ENCODE assay signal across 8 mouse cellular contexts in the genomic region with DNA sequence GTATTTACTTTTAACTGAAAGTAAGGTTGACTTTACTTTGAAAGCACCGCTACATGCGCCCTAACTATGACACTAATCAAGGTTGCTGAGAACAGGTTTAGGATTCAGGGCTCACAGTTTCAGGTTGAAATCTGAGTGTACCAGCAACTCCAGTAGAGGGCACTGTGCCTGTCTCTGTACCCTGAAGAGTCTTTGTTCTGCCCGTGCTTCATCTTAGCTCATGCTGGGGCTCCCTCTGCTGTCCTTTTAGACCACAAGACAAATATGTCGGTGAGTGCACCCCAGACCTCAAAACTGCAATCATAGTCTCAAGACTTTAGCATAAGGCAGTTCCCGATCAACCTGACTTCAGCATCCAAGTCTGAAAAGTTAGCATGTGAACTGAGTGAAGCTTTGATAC.
A peak's percentile ranks its signal among the peaks of the same experiment; 100 is the strongest.
DNase-seq lines count a peak whose midpoint lies in the region; ATAC-seq lines count a peak whose summit lies in the region.

No protein-coding gene starts in this region.

- peaks cover 14% of the 10 kb centered on the region; the same call in 1 of the 2 replicates for H3K27me3 ChIP-seq in limb, embryonic 10.5 days (ENCODE audit: low read depth, poor library complexity, severe bottlenecking)
- no peaks in the 10 kb centered on the region for H3K27me3 ChIP-seq in midbrain, embryonic 15.5 days (replicated peaks)
- no peaks in the 10 kb centered on the region; the same call in 1 of the 2 replicates for H3K27me3 ChIP-seq in stomach, embryonic 16.5 days (ENCODE audit: control insufficient read depth, insufficient read depth, low read length)

- no peak overlapping the region for H3K9ac ChIP-seq in midbrain, embryonic 15.5 days
- no peak overlapping the region for H3K9ac ChIP-seq in stomach, embryonic 16.5 days (ENCODE audit: low read length)

- no peaks in the 10 kb centered on the region for H3K4me1 ChIP-seq in limb, embryonic 10.5 days
- H3K4me1 ChIP-seq in midbrain, embryonic 15.5 days = no peaks in the 10 kb centered on the region
- H3K4me1 ChIP-seq in stomach, embryonic 16.5 days (ENCODE audit: control insufficient read depth, insufficient read depth, low read length) = no peaks in the 10 kb centered on the region

- no peak overlapping the region for H3K4me2 ChIP-seq in midbrain, embryonic 15.5 days
- H3K4me2 ChIP-seq in stomach, embryonic 16.5 days (ENCODE audit: low read depth, low read length) = no peak overlapping the region

- ATAC-seq in midbrain, embryonic 15.5 days (replicated peaks) = peak; percentile 95
- ATAC-seq in stomach, embryonic 16.5 days (ENCODE audit: insufficient read depth, low FRiP score) = peak; percentile 84

- DNase-seq in urinary bladder, adult 18-20 months (ENCODE audit: low spot score in 2 of 2) = peak; percentile 15 to 48
- no peak for DNase-seq in urinary bladder, adult 2 months (ENCODE audit: low spot score)
- peak; percentile 91 for DNase-seq in embryo, embryonic 11 days
- DNase-seq in gonadal fat pad, adult 2 months (ENCODE audit: low read depth) = peak; percentile 37
- peak; percentile 79 to 84 for DNase-seq in kidney, adult 8-10 months
- DNase-seq in limb, embryonic 10.5 days (ENCODE audit: low spot score) = peak; percentile 79

- no peak overlapping the region for H3K27ac ChIP-seq in limb, embryonic 10.5 days
- H3K27ac ChIP-seq in midbrain, embryonic 15.5 days = no peak overlapping the region
- H3K27ac ChIP-seq in stomach, embryonic 16.5 days (ENCODE audit: low read length) = no peak overlapping the region

- no peaks in the 10 kb centered on the region for H3K36me3 ChIP-seq in limb, embryonic 10.5 days
- no peaks in the 10 kb centered on the region for H3K36me3 ChIP-seq in midbrain, embryonic 15.5 days (replicated peaks)
- H3K36me3 ChIP-seq in stomach, embryonic 16.5 days (ENCODE audit: control insufficient read depth, insufficient read depth, low read length) = no peaks in the 10 kb centered on the region

- 36% methylated on average over 5 of the region's 5 CpGs for WGBS in limb, embryonic 10.5 days
- WGBS in midbrain, embryonic 15.5 days = 23% methylated on average over 5 of the region's 5 CpGs
- WGBS in stomach, embryonic 16.5 days = 16% methylated on average over 5 of the region's 5 CpGs

- H3K9me3 ChIP-seq in limb, embryonic 10.5 days (replicated peaks) = no peaks in the 10 kb centered on the region
- no peaks in the 10 kb centered on the region for H3K9me3 ChIP-seq in midbrain, embryonic 15.5 days
- H3K9me3 ChIP-seq in stomach, embryonic 16.5 days (replicated peaks; ENCODE audit: control insufficient read depth, low read length) = no peaks in the 10 kb centered on the region

- no peak overlapping the region for H3K4me3 ChIP-seq in limb, embryonic 10.5 days
- H3K4me3 ChIP-seq in midbrain, embryonic 15.5 days = no peak overlapping the region
- H3K4me3 ChIP-seq in stomach, embryonic 16.5 days (replicated peaks; ENCODE audit: low read length) = no peak overlapping the region
